Mouse (Mus musculus): ENCODE results near the gene Enam. TPM values are rescaled to one million over a fixed set of nuclear protein-coding genes. Genes with fewer than 3 reads are reported as not detected.

Enam gene
- 0.01 TPM in 1 of 2 replicates, not detected in the other for polyA plus RNA-seq (2012; rRNA removed; ENCODE audit: low replicate concordance)

GRCm38 (mm10) chr5:88487675-88488074 is at the start of gene Enam:
Gene Enam (plus strand): TSS chr5:88487975.

GRCm38 (mm10) chr5:88455691-88456090 is 32.1 kb upstream of the Enam start, which contains the start of gene Ambn:
Gene Ambn (plus strand): TSS chr5:88455991.

GRCm38 (mm10) chr5:88527657-88528056 is 39.9 kb downstream of the Enam start, which contains the start of gene Jchain:
Gene Jchain (minus strand): TSS chr5:88527891.

GRCm38 (mm10) chr5:88554086-88554886 is 66.5 kb downstream of the Enam start, which contains the start of gene Utp3:
Gene Utp3 (plus strand): TSS chr5:88554462.

Other genes with a start within 250 kb of the Enam start
- gene Gm7714, start 219.1 kb upstream of the Enam start, polyA plus RNA-seq (2012; rRNA removed; ENCODE audit: low replicate concordance) = not detected in 2 replicates
- gene Prol1, start 170.7 kb upstream of the Enam start, polyA plus RNA-seq (2012; rRNA removed; ENCODE audit: low replicate concordance) = not detected in 2 replicates
- not detected in 2 replicates for gene Amtn, start 111.9 kb upstream of the Enam start, polyA plus RNA-seq (2012; rRNA removed; ENCODE audit: low replicate concordance)
- gene Ambn, start 32.0 kb upstream of the Enam start, polyA plus RNA-seq (2012; rRNA removed; ENCODE audit: low replicate concordance) = not detected in 2 replicates
- gene Jchain, start 39.9 kb downstream of the Enam start, polyA plus RNA-seq (2012; rRNA removed; ENCODE audit: low replicate concordance) = 585 and 622 TPM in 2 replicates
- gene Utp3, start 66.5 kb downstream of the Enam start, polyA plus RNA-seq (2012; rRNA removed; ENCODE audit: low replicate concordance) = 2.5 TPM in 2 replicates
- gene Rufy3, start 77.1 kb downstream of the Enam start, polyA plus RNA-seq (2012; rRNA removed; ENCODE audit: low replicate concordance) = 3.7 and 4.6 TPM in 2 replicates
- 27.0 and 29.4 TPM in 2 replicates for gene Grsf1, start 188.2 kb downstream of the Enam start, polyA plus RNA-seq (2012; rRNA removed; ENCODE audit: low replicate concordance)
- gene Mob1b, start 232.9 kb downstream of the Enam start, polyA plus RNA-seq (2012; rRNA removed; ENCODE audit: low replicate concordance) = 1.3 and 2.2 TPM in 2 replicates

Measured in duodenum, adult 2 months (tissue).